ENCODE assay signal across 15 mouse cellular contexts in the genomic region with DNA sequence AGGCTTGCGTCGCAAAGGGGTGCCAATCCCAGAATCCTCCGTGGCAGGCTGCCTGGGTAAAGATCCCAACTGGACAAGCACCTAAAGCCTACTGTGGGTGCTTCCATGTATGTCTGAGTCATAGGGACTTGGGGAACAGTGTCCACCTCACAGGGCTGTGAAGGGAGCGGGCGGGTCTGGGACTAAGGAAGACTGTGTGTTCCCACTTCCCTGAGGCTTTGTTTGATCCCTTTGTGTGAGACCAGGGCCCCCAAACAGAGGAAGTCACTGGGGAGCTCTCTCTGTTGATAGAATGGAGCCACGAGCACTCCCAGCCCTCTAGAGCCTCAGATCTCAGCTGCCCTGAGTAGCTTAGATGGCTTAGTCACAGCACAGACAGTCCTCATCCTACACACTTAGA. TPM values are rescaled to one million over a fixed set of nuclear protein-coding genes. Genes with fewer than 3 reads are reported as not detected.
DNase-seq lines count a peak whose midpoint lies in the region; ATAC-seq and TF ChIP-seq lines count a peak whose summit lies in the region.
"Had no signal": no experiment of that assay in that cellular context is flagged by ENCODE, and none has a peak within 500 bp of the region (broad histone marks: within the 10 kb centered on the region; RNA-seq: fewer than 3 reads in every experiment).

No protein-coding gene starts in this region.

- no peak for ATAC-seq in heart, embryonic 14.5 days (ENCODE audit: insufficient number of reproducible peaks, insufficient read depth, low FRiP score, low read depth)
- no peak for ATAC-seq in lung, embryonic 15.5 days (ENCODE audit: borderline replicate concordance, extremely low read depth, low FRiP score, low TSS enrichment)
- ATAC-seq in lung, embryonic 16.5 days (ENCODE audit: low read depth) = no peak
- ATAC-seq in activated CD4-positive, CD25-positive, alpha-beta regulatory T cell, adult 4 months = no peak
- no peak for ATAC-seq in forebrain, embryonic 11.5 days (replicated peaks; ENCODE audit: low FRiP score)
- ATAC-seq: forebrain, embryonic 16.5 days had no signal

- H3K4me1 ChIP-seq in heart, embryonic 14.5 days (ENCODE audit: control insufficient read depth in 2 of 2, insufficient read depth in 2 of 2, low read length in 2 of 2) = peaks cover 26 to 50% of the 10 kb centered on the region in 2 experiments
- H3K4me1 ChIP-seq in lung, embryonic 15.5 days = peaks cover 41% of the 10 kb centered on the region
- peaks cover 19% of the 10 kb centered on the region for H3K4me1 ChIP-seq in lung, adult 2 months (ENCODE audit: control insufficient read depth, insufficient read depth, low read length)
- peaks cover 13% of the 10 kb centered on the region for H3K4me1 ChIP-seq in lung, embryonic 16.5 days (replicated peaks; ENCODE audit: control insufficient read depth, insufficient read depth, low read length)
- H3K4me1 ChIP-seq in forebrain, embryonic 11.5 days (replicated peaks; ENCODE audit: control insufficient read depth, insufficient read depth, low read length) = peaks cover 15% of the 10 kb centered on the region

- H3K4me3 ChIP-seq in heart, embryonic 14.5 days (ENCODE audit: control insufficient read depth in 1 of 2, insufficient read depth in 1 of 2, low read depth in 1 of 2, low read length in 2 of 2) = peak overlapping the region in 1 of 2 experiments; percentile 90; a peak in 1 of 4 replicates
- H3K4me3 ChIP-seq in lung, embryonic 15.5 days = no peak overlapping the region
- H3K4me3 ChIP-seq in lung, adult 2 months (replicated peaks; ENCODE audit: extremely low read depth, low read depth, low read length) = no peak overlapping the region
- H3K4me3 ChIP-seq in lung, embryonic 16.5 days (ENCODE audit: low read length) = no peak overlapping the region; the same call in 1 of the 2 replicates
- H3K4me3 ChIP-seq in forebrain, embryonic 11.5 days (ENCODE audit: low read depth, low read length) = no peak overlapping the region
- H3K4me3 ChIP-seq: midbrain, embryonic 12.5 days had no signal

- no peak for TF ChIP-seq POLR2A in lung, adult 2 months (IDR thresholded peaks at IDR 0.05; ENCODE audit: borderline replicate concordance, extremely low read depth, low read depth, low read length)

- no peaks in the 10 kb centered on the region for H3K9me3 ChIP-seq in heart, embryonic 14.5 days (ENCODE audit: control insufficient read depth, low read length)
- H3K9me3 ChIP-seq in lung, embryonic 15.5 days = no peaks in the 10 kb centered on the region
- H3K9me3 ChIP-seq in lung, embryonic 16.5 days (ENCODE audit: control insufficient read depth, low read length) = no peaks in the 10 kb centered on the region
- no peaks in the 10 kb centered on the region for H3K9me3 ChIP-seq in forebrain, embryonic 11.5 days (ENCODE audit: control insufficient read depth, low read length)
- H3K9me3 ChIP-seq: G1E; limb, embryonic 15.5 days; midbrain, embryonic 12.5 days had no signal

- no peak for TF ChIP-seq CTCF in lung, adult 2 months (IDR thresholded peaks at IDR 0.05; ENCODE audit: insufficient read depth, low read length)

- no peak overlapping the region for H3K27ac ChIP-seq in heart, embryonic 14.5 days (replicated peaks in 1 of 2; ENCODE audit: control insufficient read depth in 1 of 2, insufficient read depth in 1 of 2, low read depth in 2 of 2, low read length in 2 of 2)
- H3K27ac ChIP-seq in lung, embryonic 15.5 days = no peak overlapping the region
- no peak overlapping the region for H3K27ac ChIP-seq in lung, embryonic 16.5 days (ENCODE audit: low read length)
- H3K27ac ChIP-seq in forebrain, embryonic 11.5 days (ENCODE audit: low read depth, low read length) = no peak overlapping the region
- H3K27ac ChIP-seq: limb, embryonic 15.5 days; midbrain, embryonic 12.5 days had no signal

- peaks cover 32% of the 10 kb centered on the region for H3K36me3 ChIP-seq in heart, embryonic 14.5 days (ENCODE audit: control insufficient read depth, insufficient read depth, low read length)
- H3K36me3 ChIP-seq in lung, embryonic 15.5 days = 0 out of 2 replicates have a peak, but pooled peaks cover 2% of the 10 kb centered on the region
- no peaks in the 10 kb centered on the region for H3K36me3 ChIP-seq in lung, embryonic 16.5 days (ENCODE audit: control insufficient read depth, insufficient read depth, low read length)
- no peaks in the 10 kb centered on the region for H3K36me3 ChIP-seq in forebrain, embryonic 11.5 days (ENCODE audit: control insufficient read depth, insufficient read depth, low read length)
- H3K36me3 ChIP-seq: G1E; midbrain, embryonic 12.5 days had no signal

- H3K9ac ChIP-seq in heart, embryonic 14.5 days (ENCODE audit: low read length) = peak overlapping the region; percentile 27; the same call in 1 of the 2 replicates
- H3K9ac ChIP-seq in lung, embryonic 15.5 days = no peak overlapping the region
- no peak overlapping the region for H3K9ac ChIP-seq in lung, embryonic 16.5 days (ENCODE audit: low read length)
- H3K9ac ChIP-seq in forebrain, embryonic 11.5 days (ENCODE audit: low read length) = no peak overlapping the region
- H3K9ac ChIP-seq: limb, embryonic 15.5 days; midbrain, embryonic 12.5 days had no signal

- 76% methylated on average over 6 of the region's 6 CpGs for WGBS in heart, embryonic 14.5 days
- WGBS in lung, embryonic 15.5 days = 81% methylated on average over 6 of the region's 6 CpGs
- 43% methylated on average over 6 of the region's 6 CpGs for WGBS in lung, adult 2 months
- WGBS in lung, embryonic 16.5 days = 76% methylated on average over 6 of the region's 6 CpGs
- WGBS in forebrain, embryonic 11.5 days = 79% methylated on average over 6 of the region's 6 CpGs

- peak overlapping the region; percentile 88 for H3K4me2 ChIP-seq in heart, embryonic 14.5 days (ENCODE audit: low read length)
- peak overlapping the region; percentile 71 for H3K4me2 ChIP-seq in lung, embryonic 15.5 days
- H3K4me2 ChIP-seq in lung, embryonic 16.5 days (ENCODE audit: low read depth, low read length) = peak overlapping the region; percentile 74
- H3K4me2 ChIP-seq in forebrain, embryonic 11.5 days (ENCODE audit: low read depth, low read length, severe bottlenecking) = no peak overlapping the region
- H3K4me2 ChIP-seq: midbrain, embryonic 12.5 days had no signal

- H3K27me3 ChIP-seq in heart, embryonic 14.5 days (ENCODE audit: control insufficient read depth, insufficient read depth, low read length) = no peaks in the 10 kb centered on the region
- no peaks in the 10 kb centered on the region for H3K27me3 ChIP-seq in lung, embryonic 15.5 days
- H3K27me3 ChIP-seq in lung, embryonic 16.5 days (ENCODE audit: control insufficient read depth, insufficient read depth, low read depth, low read length) = no peaks in the 10 kb centered on the region
- peaks cover 26% of the 10 kb centered on the region for H3K27me3 ChIP-seq in forebrain, embryonic 11.5 days (ENCODE audit: control insufficient read depth, insufficient read depth, low read length)

- DNase-seq in heart, postnatal 36 days = no peak
- DNase-seq in lung, adult 2 months = no peak
- no peak for DNase-seq in forebrain, embryonic 11.5 days (ENCODE audit: low spot score)
- DNase-seq: adrenal gland, postnatal 14 days; cerebellum, adult 9-10 months; kidney, postnatal 36 days; thymus, adult 18-20 months had no signal

- intact Hi-C loops in heart, postnatal 36 days (cut with DNase I) = no loop called here

RNA-seq across cellular contexts. Expression of a gene that starts 3.5 kb away (rescaled TPM):
- 250 and 253 TPM in 2 replicates for polyA plus RNA-seq in heart, embryonic 14.5 days (2014; fragmentation: Nextera tagmentation; extraction: Ambion mirVana)
- 100 to 1,000 TPM; 371 to 526 TPM for total RNA-seq in heart, postnatal 36 days (2021)
- 335 and 360 TPM in 2 replicates for polyA plus RNA-seq in lung, embryonic 15.5 days (2015; fragmentation: Nextera tagmentation; extraction: Ambion mirVana)
- 556 and 580 TPM in 2 replicates for polyA plus RNA-seq in lung, adult 2 months (2012; rRNA removed)
- 368 and 370 TPM in 2 replicates for polyA plus RNA-seq in lung, embryonic 16.5 days (2015; fragmentation: Nextera tagmentation; extraction: Ambion mirVana)
- not detected for polyA plus RNA-seq in activated CD4-positive, CD25-positive, alpha-beta regulatory T cell, adult 4 months (2017; shearing (Covaris generic))
- polyA plus RNA-seq in forebrain, embryonic 11.5 days (2014; fragmentation: Nextera tagmentation; extraction: Ambion mirVana) = 118 and 130 TPM in 2 replicates
- polyA plus RNA-seq: G1E had no signal

RNA-seq across cellular contexts. Expression of a gene that starts 3.5 kb away (rescaled TPM):
- 77.7 and 80.3 TPM in 2 replicates for polyA plus RNA-seq in heart, embryonic 14.5 days (2014; fragmentation: Nextera tagmentation; extraction: Ambion mirVana)
- total RNA-seq in heart, postnatal 36 days (2021) = 100 to 1,000 TPM; 228 to 282 TPM
- 121 and 126 TPM in 2 replicates for polyA plus RNA-seq in lung, embryonic 15.5 days (2015; fragmentation: Nextera tagmentation; extraction: Ambion mirVana)
- 219 and 237 TPM in 2 replicates for polyA plus RNA-seq in lung, adult 2 months (2012; rRNA removed)
- 113 and 117 TPM in 2 replicates for polyA plus RNA-seq in lung, embryonic 16.5 days (2015; fragmentation: Nextera tagmentation; extraction: Ambion mirVana)
- not detected for polyA plus RNA-seq in activated CD4-positive, CD25-positive, alpha-beta regulatory T cell, adult 4 months (2017; shearing (Covaris generic))
- 40.4 and 45.4 TPM in 2 replicates for polyA plus RNA-seq in forebrain, embryonic 11.5 days (2014; fragmentation: Nextera tagmentation; extraction: Ambion mirVana)
- polyA plus RNA-seq: G1E had no signal

Comparison
In these comparisons a context has a peak if more than half of its experiments do, and no peak if none do; other contexts are left out.
1. RNA of a gene that starts 3.5 kb away (polyA plus RNA-seq): 556 to 580 TPM in lung, adult 2 months, 368 to 370 TPM in lung, embryonic 16.5 days, 335 to 360 TPM in lung, embryonic 15.5 days, 250 to 253 TPM in heart, embryonic 14.5 days and 118 to 130 TPM in forebrain, embryonic 11.5 days; not detected in activated CD4-positive, CD25-positive, alpha-beta regulatory T cell, adult 4 months; every median in the first group is over 100 times any median in the second.
2. RNA of a gene that starts 3.5 kb away (polyA plus RNA-seq): 219 to 237 TPM in lung, adult 2 months, 121 to 126 TPM in lung, embryonic 15.5 days, 113 to 117 TPM in lung, embryonic 16.5 days, 77.7 to 80.3 TPM in heart, embryonic 14.5 days and 40.4 to 45.4 TPM in forebrain, embryonic 11.5 days; not detected in activated CD4-positive, CD25-positive, alpha-beta regulatory T cell, adult 4 months; every median in the first group is over 10 times any median in the second.